Comparison of ENCODE assay signal across 31 mouse cellular contexts in the genomic region with DNA sequence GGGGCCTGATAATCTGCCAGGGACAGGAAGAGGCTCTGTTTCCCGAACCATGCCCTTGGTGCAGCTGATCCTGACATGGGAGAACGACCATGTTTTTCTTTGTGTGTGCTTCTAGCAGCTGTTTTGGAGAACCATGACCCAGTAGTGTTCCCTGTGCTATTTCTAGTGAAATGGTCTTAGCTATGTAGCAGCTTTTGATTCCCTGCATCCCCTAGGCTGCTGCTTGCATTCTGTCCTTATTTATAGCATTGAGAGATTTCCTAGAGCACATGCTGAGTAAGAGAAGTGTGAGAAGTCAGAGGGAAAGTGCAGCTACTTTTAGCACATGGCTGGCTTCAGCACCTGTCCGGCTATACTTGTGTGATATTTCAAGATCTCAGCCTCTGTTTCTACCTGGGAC. TPM values are rescaled to one million over a fixed set of nuclear protein-coding genes. Genes with fewer than 3 reads are reported as not detected.
DNase-seq lines count a peak whose midpoint lies in the region; ATAC-seq lines count a peak whose summit lies in the region.
"Had no signal": no experiment of that assay in that cellular context is flagged by ENCODE, and none has a peak within 500 bp of the region (broad histone marks: within the 10 kb centered on the region; RNA-seq: fewer than 3 reads in every experiment).

No protein-coding gene starts in this region.

- whole genome bisulfite sequencing in heart, embryonic 12.5 days, result 36% methylated on average over 3 of the region's 3 CpGs

- H3K9ac ChIP-seq in heart, embryonic 12.5 days, result no peak overlapping the region
- H3K9ac ChIP-seq: embryonic facial prominence, embryonic 12.5 days; forebrain, embryonic 13.5 days; limb, embryonic 12.5 days; liver, embryonic 12.5 days; neural tube, embryonic 15.5 days had no signal

- no peak for ATAC-seq in heart, embryonic 12.5 days (ENCODE audit: insufficient number of reproducible peaks, low FRiP score)
- ATAC-seq: forebrain, embryonic 13.5 days; hindbrain, postnatal 0 days; intestine, embryonic 16.5 days; liver, embryonic 12.5 days had no signal

- H3K27ac ChIP-seq in heart, embryonic 12.5 days (ENCODE audit: poor library complexity, severe bottlenecking), result 0 out of 2 replicates have a peak overlapping the region, but pooled peaks have one; percentile 15
- H3K27ac ChIP-seq: embryonic facial prominence, embryonic 12.5 days; forebrain, embryonic 13.5 days; hindbrain, postnatal 0 days; limb, embryonic 12.5 days; liver, embryonic 12.5 days; midbrain, embryonic 10.5 days; neural tube, embryonic 15.5 days had no signal

- H3K4me3 ChIP-seq in heart, embryonic 12.5 days, result no peak overlapping the region
- H3K4me3 ChIP-seq: embryonic facial prominence, embryonic 12.5 days; erythroblast, embryonic 14.5 days; forebrain, embryonic 13.5 days; limb, embryonic 12.5 days; liver, embryonic 12.5 days; midbrain, embryonic 10.5 days; neural tube, embryonic 15.5 days had no signal

- H3K9me3 ChIP-seq in heart, embryonic 12.5 days (replicated peaks), result no peaks in the 10 kb centered on the region
- H3K9me3 ChIP-seq: embryonic facial prominence, embryonic 12.5 days; forebrain, embryonic 13.5 days; limb, embryonic 12.5 days; liver, embryonic 12.5 days; midbrain, embryonic 10.5 days; neural tube, embryonic 15.5 days had no signal

- intact Hi-C loops in heart, postnatal 14 days (cut with DNase I), result no loop called here
- intact Hi-C loops in left cerebral cortex, postnatal 4 days (cut with DNase I), result no loop called here

- H3K4me2 ChIP-seq in heart, embryonic 12.5 days, result no peak overlapping the region
- H3K4me2 ChIP-seq: embryonic facial prominence, embryonic 12.5 days; forebrain, embryonic 13.5 days; limb, embryonic 12.5 days; liver, embryonic 12.5 days; neural tube, embryonic 15.5 days had no signal

- no peaks in the 10 kb centered on the region for H3K36me3 ChIP-seq in heart, embryonic 12.5 days
- H3K36me3 ChIP-seq: liver, embryonic 12.5 days had no signal

- H3K27me3 ChIP-seq in heart, embryonic 12.5 days (replicated peaks), result no peaks in the 10 kb centered on the region
- H3K27me3 ChIP-seq: embryonic facial prominence, embryonic 12.5 days; forebrain, embryonic 13.5 days; limb, embryonic 12.5 days; liver, embryonic 12.5 days; neural tube, embryonic 15.5 days had no signal

- DNase-seq in heart, postnatal 14 days, result no peak
- peak; percentile 7 for DNase-seq in left cerebral cortex, adult 11 months (ENCODE audit: low spot score)
- DNase-seq in left cerebral cortex, postnatal 4 days, result no peak
- DNase-seq in right cerebral cortex, adult 2 months (ENCODE audit: low spot score in 2 of 2), result peak; percentile 18 to 37
- DNase-seq in right cerebral cortex, postnatal 25 days, result no peak
- DNase-seq in retina, postnatal 1 day, result no peak
- DNase-seq: adrenal gland, adult 2 months; cerebellum, adult 18-20 months; cerebellum, postnatal 14 days; kidney, adult 9 months; kidney, postnatal 14 days; lung, adult 18-20 months; lung, postnatal 10 days; thymus, postnatal 25 days had no signal

- peaks cover 8% of the 10 kb centered on the region for H3K4me1 ChIP-seq in heart, embryonic 12.5 days (replicated peaks)
- H3K4me1 ChIP-seq: embryonic facial prominence, embryonic 12.5 days; forebrain, embryonic 13.5 days; limb, embryonic 12.5 days; liver, embryonic 12.5 days; midbrain, embryonic 10.5 days; neural tube, embryonic 15.5 days had no signal

RNA-seq across cellular contexts. Expression of a gene that starts 8.1 kb away (rescaled TPM):
- not detected in 2 replicates for polyA plus RNA-seq in heart, embryonic 12.5 days (2016; fragmentation: Nextera tagmentation; extraction: Ambion mirVana)
- total RNA-seq in heart, postnatal 14 days (2021), result not detected
- total RNA-seq in left cerebral cortex, postnatal 4 days (2021), result not detected
- total RNA-seq: adrenal gland, adult 2 months; hindbrain, postnatal 0 days; layer of hippocampus, adult 18-20 months; layer of hippocampus, postnatal 25 days; MEL had no signal
- polyA plus RNA-seq: adrenal gland, adult 2 months; C2C12; embryonic facial prominence, embryonic 12.5 days; erythroblast, embryonic 14.5 days; forebrain, embryonic 13.5 days; heart, embryonic 14.5 days; hindbrain, embryonic 11.5 days; hindbrain, postnatal 0 days; intestine, embryonic 16.5 days; limb, embryonic 12.5 days; liver, embryonic 12.5 days; midbrain, embryonic 10.5 days; neural tube, embryonic 15.5 days; stomach, embryonic 14.5 days had no signal

Comparison
In these comparisons a context has a peak if more than half of its experiments do, and no peak if none do; other contexts are left out.
1. DNase-seq: peak in left cerebral cortex, adult 11 months (single experiment) and right cerebral cortex, adult 2 months (2 of 2); none in heart, postnatal 14 days (0 of 2), left cerebral cortex, postnatal 4 days (single experiment), right cerebral cortex, postnatal 25 days (single experiment) and retina, postnatal 1 day (single experiment).